Mouse (Mus musculus): ENCODE results near the gene Dgcr2.

Dgcr2 gene

GRCm38 (mm10) chr16:17911052-17911595, 12.8 kb upstream of the Dgcr2 start, which contains the start of gene Ess2:
Gene Ess2 (minus strand): TSS chr16:17911348.
- DNase-seq (ENCODE audit: low read depth, low spot score) = peak; percentile 91

- DNase-seq (ENCODE audit: low read depth, low spot score) = no peak
These were observed 2.3 kb downstream of the Dgcr2 start for GRCm38 (mm10) chr16:17896091-17896490.

GRCm38 (mm10) chr16:17893923-17894322, 4.4 kb downstream of the Dgcr2 start, which contains the start of gene Tssk1:
Gene Tssk1 (plus strand): TSS chr16:17894223.
- DNase-seq (ENCODE audit: low read depth, low spot score) = no peak

DNA sequence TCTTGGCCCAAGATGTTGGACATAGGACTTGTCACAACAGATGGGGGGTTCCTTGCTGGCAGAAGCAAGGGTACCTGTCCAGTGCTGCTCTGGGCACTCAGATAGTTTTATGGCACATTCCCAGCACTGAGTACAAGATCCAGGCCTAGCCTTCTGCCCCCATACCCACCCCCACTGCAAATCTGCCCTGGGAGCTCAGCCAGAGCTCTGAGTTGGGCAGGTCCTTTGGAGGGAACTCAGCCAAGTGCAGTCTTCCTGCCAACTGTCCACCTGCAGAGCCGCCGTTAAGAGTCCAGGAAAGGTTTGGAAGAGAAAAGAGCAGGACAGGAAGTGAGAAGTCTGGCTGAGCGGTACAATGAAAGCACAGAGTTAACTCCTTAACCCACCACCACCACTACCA, 5.8 kb downstream of the Dgcr2 start:
- no peak for DNase-seq (ENCODE audit: low read depth, low spot score)

DNA sequence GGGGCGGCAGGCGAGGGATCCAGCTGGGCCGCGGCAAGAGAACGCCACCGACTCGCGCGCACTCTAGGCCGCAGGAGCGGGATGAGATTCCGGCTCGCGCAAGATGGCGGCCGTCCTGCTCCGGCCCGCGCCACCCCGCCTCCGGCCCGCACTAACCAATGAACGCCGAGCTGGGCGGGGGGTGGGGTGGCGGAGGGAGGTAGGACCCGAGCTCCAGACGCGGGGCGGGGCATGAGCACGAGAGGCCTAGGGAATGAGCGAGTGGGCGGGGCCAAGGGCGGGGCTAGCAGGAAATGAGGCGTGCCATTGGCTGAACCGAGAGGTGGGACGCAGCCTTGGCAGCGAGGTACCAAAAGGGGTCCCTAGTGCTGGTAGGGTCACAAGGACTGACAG, 6.8 kb downstream of the Dgcr2 start, which contains the start of gene Gm20518:
Gene Gm20518, minus strand, starts transcription at position 105 of the 393 bp plus-strand sequence.
- peak; percentile 97 for DNase-seq (ENCODE audit: low read depth, low spot score)

DNA sequence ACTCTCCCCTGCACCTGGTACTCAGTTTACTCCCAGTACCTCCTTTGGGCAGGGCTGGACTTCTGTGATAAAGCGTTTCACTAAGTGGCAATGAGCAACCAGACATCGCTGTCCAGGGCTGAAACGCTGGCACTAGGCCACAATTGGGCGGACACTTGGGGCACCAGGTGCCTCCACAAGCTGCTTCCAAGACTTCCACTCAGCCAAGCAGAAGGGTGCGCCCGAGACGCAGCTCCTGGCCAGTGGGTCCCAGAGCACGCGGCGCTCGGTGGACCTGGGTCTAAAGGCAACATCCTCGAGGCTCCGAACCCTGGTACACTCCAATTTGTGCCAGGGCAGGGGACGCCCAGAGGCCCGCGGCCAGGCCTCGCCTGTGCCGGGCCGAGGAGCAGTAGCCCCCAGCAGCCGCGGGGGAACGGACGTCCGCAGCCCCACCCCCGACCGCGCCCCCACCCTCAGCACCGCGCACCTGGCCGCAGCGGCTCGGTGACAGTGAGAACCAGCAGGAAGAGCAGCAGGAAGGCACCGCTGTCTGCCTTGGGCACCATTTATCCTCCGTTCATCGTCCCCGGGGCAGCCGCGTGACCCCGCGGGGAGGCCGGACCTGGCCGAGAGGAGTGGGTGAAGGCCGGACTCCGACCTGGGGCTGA, 7.3 kb downstream of the Dgcr2 start:
- no peak for DNase-seq (ENCODE audit: low read depth, low spot score)

GRCm38 (mm10) chr16:17890342-17890727, 8.0 kb downstream of the Dgcr2 start:
- no peak for DNase-seq (ENCODE audit: low read depth, low spot score)

GRCm38 (mm10) chr16:17889689-17890341, 8.5 kb downstream of the Dgcr2 start:
- no peak for DNase-seq (ENCODE audit: low read depth, low spot score)

GRCm38 (mm10) chr16:17884116-17884515, 14.2 kb downstream of the Dgcr2 start:
- DNase-seq (ENCODE audit: low read depth, low spot score) = no peak

DNA sequence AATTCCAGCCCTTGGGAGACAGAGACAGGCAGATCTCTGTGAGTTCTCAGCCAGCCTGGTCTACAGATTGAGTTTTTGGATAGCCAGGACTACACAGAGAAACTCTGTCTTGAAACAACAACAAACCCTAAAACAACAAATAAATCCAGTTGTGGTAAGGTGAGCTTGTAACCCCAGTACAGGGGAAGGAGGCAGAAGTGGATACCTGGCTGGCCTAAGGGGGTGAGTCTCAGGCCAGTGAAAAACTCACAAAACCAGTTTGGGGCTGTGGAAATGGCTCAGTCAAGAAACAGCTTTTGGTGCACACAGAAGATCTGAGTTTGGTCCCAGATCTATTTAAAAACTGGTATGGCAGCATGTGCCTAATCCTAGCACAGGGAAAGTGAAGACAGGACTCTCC, 16.2 kb downstream of the Dgcr2 start:
- no peak for DNase-seq (ENCODE audit: low read depth, low spot score)

GRCm38 (mm10) chr16:17879571-17879970, 18.8 kb downstream of the Dgcr2 start:
- no peak for DNase-seq (ENCODE audit: low read depth, low spot score)

DNA sequence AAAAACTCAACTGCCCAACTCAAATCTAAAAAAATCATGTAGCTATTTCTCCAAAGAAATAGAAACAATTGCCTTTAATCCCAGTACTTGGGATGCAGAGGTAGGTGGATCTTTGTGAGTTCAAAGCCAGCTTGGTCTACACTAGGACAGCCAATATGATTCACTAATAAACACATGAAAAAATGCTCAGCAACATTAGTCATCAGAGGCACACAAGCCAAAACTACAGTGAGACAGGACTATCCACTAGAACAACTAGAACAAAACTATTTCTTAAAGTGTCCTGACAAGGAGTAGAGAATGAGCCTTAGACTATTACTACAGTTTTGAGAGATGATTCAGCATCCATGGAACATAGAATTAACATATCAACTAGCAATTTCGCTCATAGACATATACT, 22.3 kb downstream of the Dgcr2 start:
- no peak for DNase-seq (ENCODE audit: low read depth, low spot score)

DNA sequence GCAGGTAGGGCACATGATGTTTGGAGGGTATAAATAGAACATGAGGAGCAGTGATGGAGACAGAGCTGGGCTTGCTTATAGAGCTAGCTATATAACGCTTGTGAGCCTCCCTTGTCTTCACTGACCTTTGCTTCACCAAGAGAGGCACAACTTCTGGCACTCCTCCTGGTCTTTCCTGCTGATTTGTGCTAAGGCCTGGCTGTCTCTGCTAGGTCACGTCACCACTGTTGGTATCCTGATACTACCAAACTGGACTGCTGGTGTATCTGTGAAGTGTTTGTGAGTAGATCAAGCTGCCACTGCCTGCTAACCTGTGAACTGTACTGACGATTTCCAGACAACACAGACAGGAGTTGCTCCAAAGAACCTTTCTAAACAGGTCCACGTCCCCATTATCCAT, 23.2 kb downstream of the Dgcr2 start:
- DNase-seq (ENCODE audit: low read depth, low spot score) = no peak

DNA sequence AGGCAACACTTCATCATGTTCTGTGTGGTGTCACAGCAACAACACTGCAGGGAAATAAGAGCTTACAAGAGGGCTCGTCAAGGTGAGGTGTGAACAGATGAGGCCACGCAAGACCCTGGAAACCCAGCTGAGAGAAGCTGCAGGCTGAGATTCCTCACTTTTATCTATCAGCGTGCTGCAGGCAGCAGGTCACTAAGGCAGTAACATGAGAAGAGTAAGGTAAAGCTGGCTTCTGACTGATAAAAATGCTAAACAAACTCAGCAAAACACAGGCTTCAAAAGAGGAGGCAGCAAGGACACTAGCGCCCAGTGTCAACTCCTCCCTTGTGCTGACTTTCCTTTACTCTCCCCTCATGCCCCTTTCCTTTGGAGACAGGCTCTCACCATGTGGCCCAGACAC, 25.4 kb downstream of the Dgcr2 start:
- DNase-seq (ENCODE audit: low read depth, low spot score) = no peak

GRCm38 (mm10) chr16:17871248-17871647, 27.1 kb downstream of the Dgcr2 start:
- no peak for DNase-seq (ENCODE audit: low read depth, low spot score)

GRCm38 (mm10) chr16:17865770-17866169, 32.6 kb downstream of the Dgcr2 start:
- no peak for DNase-seq (ENCODE audit: low read depth, low spot score)

DNA sequence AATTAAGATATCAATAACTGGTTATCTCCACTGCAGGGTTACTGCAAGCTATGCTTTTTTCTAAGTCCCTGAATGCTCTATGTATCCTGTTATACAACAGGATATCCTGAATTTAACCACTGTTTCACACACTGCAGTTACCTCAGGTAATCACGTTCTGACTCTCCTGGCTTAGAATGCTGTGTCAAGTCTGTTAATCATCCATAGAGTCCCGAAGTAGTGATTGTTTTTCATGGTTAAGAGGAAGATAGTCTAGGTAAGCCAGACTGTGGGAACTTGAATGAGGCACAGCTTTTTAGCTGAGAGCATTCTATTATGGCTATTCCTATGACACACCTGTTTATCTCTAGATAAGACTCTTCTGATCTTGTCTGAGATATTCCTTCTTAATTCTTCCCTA, 33.1 kb downstream of the Dgcr2 start:
- DNase-seq (ENCODE audit: low read depth, low spot score) = no peak

DNA sequence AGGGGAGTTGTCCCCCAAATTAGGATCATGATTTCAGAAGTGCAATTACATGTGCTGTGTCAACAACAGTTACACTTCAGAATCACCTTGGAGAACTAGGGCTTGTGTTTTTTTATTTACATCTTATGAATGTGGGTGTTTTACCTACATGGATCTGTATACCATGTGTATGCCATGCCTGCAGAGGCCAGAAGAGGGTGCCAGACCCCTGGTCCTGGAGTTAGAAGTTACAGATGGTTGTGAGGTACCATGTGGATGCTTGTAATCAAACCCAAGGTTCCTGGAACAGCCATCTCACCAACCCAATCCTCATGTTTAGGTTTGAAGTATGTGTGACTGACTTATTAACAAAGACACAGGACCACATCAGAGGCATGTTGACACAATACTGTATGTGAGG, 39.8 kb downstream of the Dgcr2 start:
- DNase-seq (ENCODE audit: low read depth, low spot score) = no peak

GRCm38 (mm10) chr16:17857157-17857556, 41.2 kb downstream of the Dgcr2 start:
- no peak for DNase-seq (ENCODE audit: low read depth, low spot score)

DNA sequence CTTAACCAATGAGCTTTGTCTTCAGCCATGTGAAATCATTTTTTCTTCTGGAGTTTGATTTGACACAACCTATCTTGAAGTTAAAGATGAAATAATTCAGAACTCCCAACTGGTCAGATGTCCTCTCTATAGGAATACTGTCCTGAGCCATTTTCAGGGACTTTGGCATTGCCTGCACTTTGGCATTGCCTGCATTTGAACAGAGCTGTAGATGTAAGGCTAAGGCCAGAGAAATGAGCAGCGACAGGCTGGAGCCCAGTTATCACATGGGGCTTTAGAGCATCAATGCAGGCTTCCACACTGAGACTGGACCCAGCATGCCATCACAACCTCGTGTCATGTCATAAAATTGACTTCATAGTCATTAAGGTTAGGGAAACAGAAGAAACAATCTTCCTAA, 45.1 kb downstream of the Dgcr2 start:
- DNase-seq (ENCODE audit: low read depth, low spot score) = no peak

DNA sequence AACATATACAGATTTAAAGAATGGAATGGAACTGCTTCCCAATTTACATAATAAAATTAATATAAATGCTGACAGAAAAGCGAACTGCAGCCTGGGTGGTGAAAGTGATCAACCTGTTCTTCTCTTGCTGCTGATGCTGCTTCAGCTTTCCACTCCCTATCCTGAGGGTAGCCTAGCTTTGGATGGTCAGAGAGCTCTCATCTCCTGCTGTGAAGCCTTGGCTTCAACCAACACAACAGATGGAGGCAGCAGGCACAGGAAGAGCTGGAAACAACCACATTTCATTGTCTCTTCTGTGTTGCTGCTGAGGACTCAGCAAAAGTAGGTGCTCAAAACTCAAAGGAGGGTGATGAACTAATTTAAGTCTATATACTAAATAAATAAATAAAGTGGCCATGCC, 46.5 kb downstream of the Dgcr2 start:
- DNase-seq (ENCODE audit: low read depth, low spot score) = no peak

DNA sequence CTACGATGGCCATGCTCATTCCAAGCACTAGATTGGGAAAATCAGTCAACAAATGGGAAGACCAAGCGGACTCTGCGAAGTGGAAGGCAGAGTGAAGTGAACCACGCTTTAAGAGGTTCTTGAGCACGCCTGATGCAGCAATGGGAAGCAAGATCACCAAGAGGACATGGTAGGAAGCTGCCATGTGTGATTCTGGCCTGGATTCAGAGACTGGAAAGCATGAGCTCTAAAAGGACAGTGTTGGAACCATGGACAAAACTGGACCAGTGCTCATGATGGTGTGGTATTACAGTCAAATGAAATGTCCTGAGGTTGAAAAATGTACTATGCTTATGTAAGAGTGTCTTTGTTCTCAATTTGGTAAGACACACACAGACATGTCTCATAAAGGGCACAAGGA, 47.0 kb downstream of the Dgcr2 start:
- DNase-seq (ENCODE audit: low read depth, low spot score) = no peak

DNA sequence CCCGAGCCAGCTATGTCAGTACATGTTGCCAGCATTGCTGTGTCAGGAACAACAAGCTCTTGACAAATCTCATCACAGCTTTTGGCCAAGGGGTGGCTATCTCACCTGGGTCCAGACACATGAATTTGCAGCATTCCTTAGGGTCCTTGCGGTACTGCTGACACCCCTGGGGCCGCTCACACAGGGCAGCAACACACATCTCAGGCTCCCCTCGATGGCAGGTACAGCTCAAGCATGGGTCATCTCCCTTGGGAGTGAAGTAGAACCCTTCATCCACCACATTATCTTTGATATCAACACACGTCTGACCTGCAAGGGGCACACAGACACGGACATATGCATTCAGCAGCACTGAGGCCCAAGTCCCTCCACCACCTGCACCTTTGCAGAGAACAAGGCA, 48.9 kb downstream of the Dgcr2 start:
- no peak for DNase-seq (ENCODE audit: low read depth, low spot score)
